Mouse (Mus musculus): Measurements from ENCODE around the gene Tasp1. TPM values are rescaled to one million over a fixed set of nuclear protein-coding genes. Genes with fewer than 3 reads are reported as not detected.

The Tasp1 gene
- polyA plus RNA-seq (2015; fragmentation: Nextera tagmentation; extraction: Ambion mirVana): 13.3 and 13.4 TPM in 2 replicates

GRCm38 (mm10) chr2:140066353-140067314 is at the start of gene Tasp1:
TSS of gene Tasp1 (minus strand) at chr2:140066805.

Other genes starting within 250 kb of the Tasp1 start
- gene Gm17374, start 85.2 kb upstream of the Tasp1 start, polyA plus RNA-seq (2015; fragmentation: Nextera tagmentation; extraction: Ambion mirVana): not detected in 2 replicates
- gene Esf1, start 103.8 kb upstream of the Tasp1 start, polyA plus RNA-seq (2015; fragmentation: Nextera tagmentation; extraction: Ambion mirVana): 13.9 and 17.2 TPM in 2 replicates
- 12.5 and 12.7 TPM in 2 replicates for gene Ndufaf5, start 103.8 kb upstream of the Tasp1 start, polyA plus RNA-seq (2015; fragmentation: Nextera tagmentation; extraction: Ambion mirVana)